Mouse (Mus musculus): Measurements from ENCODE around the gene Rnf224. TPM values are rescaled to one million over a fixed set of nuclear protein-coding genes. Genes with fewer than 3 reads are reported as not detected.

Gene Rnf224
- total and polyA plus RNA-seq, 2 experiments from 2014 or later = 0.33 TPM; not detected in 1

GRCm38 (mm10) chr2:25194006-25194405 is 42.6 kb downstream of the Rnf224 start:
- Histone ChIP-seq H3K4me2 (ENCODE audit: low read depth, low read length, poor library complexity, severe bottlenecking) (no peak overlapping the region), H3K9me3 (ENCODE audit: low read length) (no peaks in the 10 kb centered on the region), H3K27ac (ENCODE audit: low read depth, low read length) (no peak overlapping the region), H3K4me3 (ENCODE audit: low read depth, low read length) (no peak overlapping the region), H3K4me1 (ENCODE audit: insufficient read depth, low read length) (no peaks in the 10 kb centered on the region), H3K9ac (replicated peaks; ENCODE audit: low read length, poor library complexity, severe bottlenecking) (no peak overlapping the region), H3K36me3 (ENCODE audit: insufficient read depth, low read length) (peaks cover 9% of the 10 kb centered on the region), H3K27me3 (ENCODE audit: insufficient read depth, low read length) (peaks cover 4% of the 10 kb centered on the region; the same call in 1 of the 2 replicates)
- TF ChIP-seq CTCF (IDR thresholded peaks at IDR 0.05) = no peak
- ATAC-seq (ENCODE audit: low FRiP score) = no peak
- no peak for DNase-seq (ENCODE audit: low spot score)
- WGBS = 81% methylated on average over 5 of the region's 5 CpGs

- TF ChIP-seq CTCF (IDR thresholded peaks at IDR 0.05) = peak; percentile 96
- Histone ChIP-seq H3K36me3 (ENCODE audit: insufficient read depth, low read length) (peaks cover 2% of the 10 kb centered on the region), H3K4me3 (ENCODE audit: low read depth, low read length) (no peak overlapping the region), H3K9ac (replicated peaks; ENCODE audit: low read length, poor library complexity, severe bottlenecking) (no peak overlapping the region), H3K4me1 (ENCODE audit: insufficient read depth, low read length) (no peaks in the 10 kb centered on the region), H3K27ac (ENCODE audit: low read depth, low read length) (no peak overlapping the region), H3K9me3 (ENCODE audit: low read length) (no peaks in the 10 kb centered on the region), H3K4me2 (ENCODE audit: low read depth, low read length, poor library complexity, severe bottlenecking) (no peak overlapping the region), H3K27me3 (ENCODE audit: insufficient read depth, low read length) (peaks cover 4% of the 10 kb centered on the region; the same call in 1 of the 2 replicates)
- ATAC-seq (ENCODE audit: low FRiP score) = peak; percentile 62
- under 1% methylated on average over 6 of the region's 6 CpGs for WGBS
- DNase-seq (ENCODE audit: low spot score) = peak; percentile 89
Measured at GRCm38 (mm10) chr2:25193330-25193770, 43.2 kb downstream of the Rnf224 start.

GRCm38 (mm10) chr2:25187841-25188240 is 48.7 kb downstream of the Rnf224 start:
- no peak for TF ChIP-seq CTCF (IDR thresholded peaks at IDR 0.05)
- H3K9me3 ChIP-seq (ENCODE audit: low read length) = no peaks in the 10 kb centered on the region
- no peaks in the 10 kb centered on the region for H3K27me3 ChIP-seq (ENCODE audit: insufficient read depth, low read length)
- no peak overlapping the region for H3K27ac ChIP-seq (ENCODE audit: low read depth, low read length)
- H3K4me3 ChIP-seq (ENCODE audit: low read depth, low read length) = no peak overlapping the region
- H3K36me3 ChIP-seq (ENCODE audit: insufficient read depth, low read length) = no peaks in the 10 kb centered on the region
- 81% methylated on average over 6 of the region's 6 CpGs for WGBS
- DNase-seq (ENCODE audit: low spot score) (no peak), ATAC-seq (ENCODE audit: low FRiP score) (no peak)
- H3K4me1 ChIP-seq (ENCODE audit: insufficient read depth, low read length) = 0 out of 2 replicates have a peak, but pooled peaks cover under 1% of the 10 kb centered on the region
- H3K4me2 ChIP-seq (ENCODE audit: low read depth, low read length, poor library complexity, severe bottlenecking) = no peak overlapping the region
- H3K9ac ChIP-seq (replicated peaks; ENCODE audit: low read length, poor library complexity, severe bottlenecking) = no peak overlapping the region

GRCm38 (mm10) chr2:25186575-25186930 is 50.0 kb downstream of the Rnf224 start:
- Histone ChIP-seq H3K27ac (ENCODE audit: low read depth, low read length) (no peak overlapping the region), H3K27me3 (ENCODE audit: insufficient read depth, low read length) (no peaks in the 10 kb centered on the region), H3K4me3 (ENCODE audit: low read depth, low read length) (peak overlapping the region; percentile 38), H3K4me1 (ENCODE audit: insufficient read depth, low read length) (peaks cover 5% of the 10 kb centered on the region; the same call in 1 of the 2 replicates), H3K9ac (replicated peaks; ENCODE audit: low read length, poor library complexity, severe bottlenecking) (no peak overlapping the region), H3K36me3 (ENCODE audit: insufficient read depth, low read length) (no peaks in the 10 kb centered on the region), H3K4me2 (ENCODE audit: low read depth, low read length, poor library complexity, severe bottlenecking) (peak overlapping the region; percentile 59; the same call in 1 of the 2 replicates), H3K9me3 (ENCODE audit: low read length) (no peaks in the 10 kb centered on the region)
- TF ChIP-seq CTCF (IDR thresholded peaks at IDR 0.05) = no peak
- 34% methylated on average over 5 of the region's 5 CpGs for WGBS
- ATAC-seq (ENCODE audit: low FRiP score) (0 out of 2 replicates have a peak, but pooled peaks have one; percentile 14), DNase-seq (ENCODE audit: low spot score) (no peak)

GRCm38 (mm10) chr2:25185625-25186574 is 50.7 kb downstream of the Rnf224 start:
- 2% methylated on average over 60 of the region's 64 CpGs for WGBS
- H3K27ac ChIP-seq (ENCODE audit: low read depth, low read length) = peak overlapping the region; percentile 48
- H3K27me3 ChIP-seq (ENCODE audit: insufficient read depth, low read length) = no peaks in the 10 kb centered on the region
- peak overlapping the region; percentile 59 for H3K4me2 ChIP-seq (ENCODE audit: low read depth, low read length, poor library complexity, severe bottlenecking)
- DNase-seq (ENCODE audit: low spot score) (peak; percentile 73), ATAC-seq (ENCODE audit: low FRiP score) (peak; percentile 75)
- H3K4me1 ChIP-seq (ENCODE audit: insufficient read depth, low read length) = peaks cover 5% of the 10 kb centered on the region; the same call in 1 of the 2 replicates
- H3K9ac ChIP-seq (replicated peaks; ENCODE audit: low read length, poor library complexity, severe bottlenecking) = peak overlapping the region; percentile 54
- no peaks in the 10 kb centered on the region for H3K9me3 ChIP-seq (ENCODE audit: low read length)
- peak; percentile 88 for TF ChIP-seq CTCF (IDR thresholded peaks at IDR 0.05)
- H3K4me3 ChIP-seq (ENCODE audit: low read depth, low read length) = peak overlapping the region; percentile 38
- no peaks in the 10 kb centered on the region for H3K36me3 ChIP-seq (ENCODE audit: insufficient read depth, low read length)

GRCm38 (mm10) chr2:25184496-25184895 is 52.1 kb downstream of the Rnf224 start:
- Histone ChIP-seq H3K36me3 (ENCODE audit: insufficient read depth, low read length) (no peaks in the 10 kb centered on the region), H3K4me2 (ENCODE audit: low read depth, low read length, poor library complexity, severe bottlenecking) (no peak overlapping the region), H3K27me3 (ENCODE audit: insufficient read depth, low read length) (no peaks in the 10 kb centered on the region), H3K9ac (replicated peaks; ENCODE audit: low read length, poor library complexity, severe bottlenecking) (no peak overlapping the region), H3K9me3 (ENCODE audit: low read length) (no peaks in the 10 kb centered on the region), H3K4me3 (ENCODE audit: low read depth, low read length) (no peak overlapping the region), H3K4me1 (ENCODE audit: insufficient read depth, low read length) (peaks cover 5% of the 10 kb centered on the region; the same call in 1 of the 2 replicates), H3K27ac (ENCODE audit: low read depth, low read length) (no peak overlapping the region)
- no peak for TF ChIP-seq CTCF (IDR thresholded peaks at IDR 0.05)
- DNase-seq (ENCODE audit: low spot score) (no peak), ATAC-seq (ENCODE audit: low FRiP score) (no peak)
- WGBS = 92% methylated on average over 7 of the region's 7 CpGs

Other genes starting within 250 kb of the Rnf224 start
Only the 30 nearest of the 31 such genes appear.
- 266 and 278 TPM in 2 replicates for gene Nsmf, start 182.4 kb downstream of the Rnf224 start, total RNA-seq (2014; rRNA removed)
- 182 and 187 TPM in 2 replicates for gene Nsmf, start 182.4 kb downstream of the Rnf224 start, polyA plus RNA-seq (2015; fragmentation: Nextera tagmentation; extraction: Ambion mirVana)
- gene Entpd8, start 156.5 kb downstream of the Rnf224 start, total RNA-seq (2014; rRNA removed) = not detected in 2 replicates
- not detected in 2 replicates for gene Entpd8, start 156.5 kb downstream of the Rnf224 start, polyA plus RNA-seq (2015; fragmentation: Nextera tagmentation; extraction: Ambion mirVana)
- not detected in 2 replicates for gene Noxa1, start 141.6 kb downstream of the Rnf224 start, total RNA-seq (2014; rRNA removed)
- not detected in 2 replicates for gene Noxa1, start 141.6 kb downstream of the Rnf224 start, polyA plus RNA-seq (2015; fragmentation: Nextera tagmentation; extraction: Ambion mirVana)
- gene Nrarp, start 56.0 kb downstream of the Rnf224 start, total RNA-seq (2014; rRNA removed) = 49.2 and 49.9 TPM in 2 replicates
- gene Nrarp, start 56.0 kb downstream of the Rnf224 start, polyA plus RNA-seq (2015; fragmentation: Nextera tagmentation; extraction: Ambion mirVana) = 16.1 and 16.5 TPM in 2 replicates
- 1.7 and 3.5 TPM in 2 replicates for gene Tor4a, start 39.9 kb downstream of the Rnf224 start, total RNA-seq (2014; rRNA removed)
- 0.98 and 1.3 TPM in 2 replicates for gene Tor4a, start 39.9 kb downstream of the Rnf224 start, polyA plus RNA-seq (2015; fragmentation: Nextera tagmentation; extraction: Ambion mirVana)
- gene Nelfb, start 25.3 kb downstream of the Rnf224 start, total RNA-seq (2014; rRNA removed) = 87.0 and 101 TPM in 2 replicates
- 90.4 TPM in 2 replicates for gene Nelfb, start 25.3 kb downstream of the Rnf224 start, polyA plus RNA-seq (2015; fragmentation: Nextera tagmentation; extraction: Ambion mirVana)
- gene Stpg3, start 22.1 kb downstream of the Rnf224 start, total RNA-seq (2014; rRNA removed) = 0.38 TPM in 1 of 2 replicates, not detected in the other
- not detected in 2 replicates for gene Stpg3, start 22.1 kb downstream of the Rnf224 start, polyA plus RNA-seq (2015; fragmentation: Nextera tagmentation; extraction: Ambion mirVana)
- not detected in 2 replicates for gene Fam166a, start 18.0 kb downstream of the Rnf224 start, total RNA-seq (2014; rRNA removed)
- gene Fam166a, start 18.0 kb downstream of the Rnf224 start, polyA plus RNA-seq (2015; fragmentation: Nextera tagmentation; extraction: Ambion mirVana) = 1.5 TPM in 1 of 2 replicates, not detected in the other
- gene Tubb4b, start 12.1 kb downstream of the Rnf224 start, total RNA-seq (2014; rRNA removed) = 547 and 625 TPM in 2 replicates
- gene Tubb4b, start 12.1 kb downstream of the Rnf224 start, polyA plus RNA-seq (2015; fragmentation: Nextera tagmentation; extraction: Ambion mirVana) = 461 and 501 TPM in 2 replicates
- not detected in 2 replicates for gene Slc34a3, start 2.4 kb downstream of the Rnf224 start, total RNA-seq (2014; rRNA removed)
- not detected in 2 replicates for gene Slc34a3, start 2.4 kb downstream of the Rnf224 start, polyA plus RNA-seq (2015; fragmentation: Nextera tagmentation; extraction: Ambion mirVana)
- 130 and 157 TPM in 2 replicates for gene Rnf208, start 5.5 kb upstream of the Rnf224 start, total RNA-seq (2014; rRNA removed)
- 240 and 253 TPM in 2 replicates for gene Rnf208, start 5.5 kb upstream of the Rnf224 start, polyA plus RNA-seq (2015; fragmentation: Nextera tagmentation; extraction: Ambion mirVana)
- 1.2 TPM in 1 of 2 replicates, not detected in the other for gene Cysrt1, start 5.7 kb upstream of the Rnf224 start, total RNA-seq (2014; rRNA removed)
- gene Cysrt1, start 5.7 kb upstream of the Rnf224 start, polyA plus RNA-seq (2015; fragmentation: Nextera tagmentation; extraction: Ambion mirVana) = 0.19 TPM in 1 of 2 replicates, not detected in the other
- 7.3 and 12.3 TPM in 2 replicates for gene AL732309.1, start 10.1 kb upstream of the Rnf224 start, total RNA-seq (2014; rRNA removed)
- gene AL732309.1, start 10.1 kb upstream of the Rnf224 start, polyA plus RNA-seq (2015; fragmentation: Nextera tagmentation; extraction: Ambion mirVana) = 2.4 and 3.0 TPM in 2 replicates
- gene Tmem203, start 18.7 kb upstream of the Rnf224 start, total RNA-seq (2014; rRNA removed) = 34.4 and 47.8 TPM in 2 replicates
- 20.0 and 22.7 TPM in 2 replicates for gene Tmem203, start 18.7 kb upstream of the Rnf224 start, polyA plus RNA-seq (2015; fragmentation: Nextera tagmentation; extraction: Ambion mirVana)
- 23.7 and 45.5 TPM in 2 replicates for gene Tprn, start 25.8 kb upstream of the Rnf224 start, total RNA-seq (2014; rRNA removed)
- gene Tprn, start 25.8 kb upstream of the Rnf224 start, polyA plus RNA-seq (2015; fragmentation: Nextera tagmentation; extraction: Ambion mirVana) = 17.8 and 18.1 TPM in 2 replicates
- 71.7 and 83.9 TPM in 2 replicates for gene Ssna1, start 35.7 kb upstream of the Rnf224 start, total RNA-seq (2014; rRNA removed)
- 158 and 172 TPM in 2 replicates for gene Ssna1, start 35.7 kb upstream of the Rnf224 start, polyA plus RNA-seq (2015; fragmentation: Nextera tagmentation; extraction: Ambion mirVana)
- gene Anapc2, start 35.7 kb upstream of the Rnf224 start, total RNA-seq (2014; rRNA removed) = 35.0 and 39.3 TPM in 2 replicates
- gene Anapc2, start 35.7 kb upstream of the Rnf224 start, polyA plus RNA-seq (2015; fragmentation: Nextera tagmentation; extraction: Ambion mirVana) = 103 and 107 TPM in 2 replicates
- gene Tmem210, start 51.4 kb upstream of the Rnf224 start, total RNA-seq (2014; rRNA removed) = not detected in 2 replicates
- gene Tmem210, start 51.4 kb upstream of the Rnf224 start, polyA plus RNA-seq (2015; fragmentation: Nextera tagmentation; extraction: Ambion mirVana) = not detected in 2 replicates
- gene Lrrc26, start 53.1 kb upstream of the Rnf224 start, total RNA-seq (2014; rRNA removed) = not detected in 2 replicates
- gene Lrrc26, start 53.1 kb upstream of the Rnf224 start, polyA plus RNA-seq (2015; fragmentation: Nextera tagmentation; extraction: Ambion mirVana) = 0.23 and 0.26 TPM in 2 replicates
- gene Grin1, start 82.4 kb upstream of the Rnf224 start, total RNA-seq (2014; rRNA removed) = 120 and 146 TPM in 2 replicates
- gene Grin1, start 82.4 kb upstream of the Rnf224 start, polyA plus RNA-seq (2015; fragmentation: Nextera tagmentation; extraction: Ambion mirVana) = 71.5 and 72.3 TPM in 2 replicates
- 58.9 and 60.0 TPM in 2 replicates for gene Man1b1, start 95.6 kb upstream of the Rnf224 start, total RNA-seq (2014; rRNA removed)
- 42.2 and 53.1 TPM in 2 replicates for gene Man1b1, start 95.6 kb upstream of the Rnf224 start, polyA plus RNA-seq (2015; fragmentation: Nextera tagmentation; extraction: Ambion mirVana)
- gene Dpp7, start 119.6 kb upstream of the Rnf224 start, total RNA-seq (2014; rRNA removed) = 14.9 and 20.3 TPM in 2 replicates
- gene Dpp7, start 119.6 kb upstream of the Rnf224 start, polyA plus RNA-seq (2015; fragmentation: Nextera tagmentation; extraction: Ambion mirVana) = 22.7 and 26.2 TPM in 2 replicates
- gene Uap1l1, start 128.9 kb upstream of the Rnf224 start, total RNA-seq (2014; rRNA removed) = 7.9 and 9.9 TPM in 2 replicates
- gene Uap1l1, start 128.9 kb upstream of the Rnf224 start, polyA plus RNA-seq (2015; fragmentation: Nextera tagmentation; extraction: Ambion mirVana) = 11.7 and 14.1 TPM in 2 replicates
- gene Sapcd2, start 135.5 kb upstream of the Rnf224 start, total RNA-seq (2014; rRNA removed) = 18.9 and 21.6 TPM in 2 replicates
- gene Sapcd2, start 135.5 kb upstream of the Rnf224 start, polyA plus RNA-seq (2015; fragmentation: Nextera tagmentation; extraction: Ambion mirVana) = 12.7 and 13.4 TPM in 2 replicates
- 4.2 and 4.4 TPM in 2 replicates for gene Entpd2, start 159.1 kb upstream of the Rnf224 start, total RNA-seq (2014; rRNA removed)
- gene Entpd2, start 159.1 kb upstream of the Rnf224 start, polyA plus RNA-seq (2015; fragmentation: Nextera tagmentation; extraction: Ambion mirVana) = 10.4 and 10.6 TPM in 2 replicates
- 199 and 234 TPM in 2 replicates for gene Npdc1, start 162.6 kb upstream of the Rnf224 start, total RNA-seq (2014; rRNA removed)
- 470 and 481 TPM in 2 replicates for gene Npdc1, start 162.6 kb upstream of the Rnf224 start, polyA plus RNA-seq (2015; fragmentation: Nextera tagmentation; extraction: Ambion mirVana)
- gene Fut7, start 186.5 kb upstream of the Rnf224 start, total RNA-seq (2014; rRNA removed) = 0.42 and 1.6 TPM in 2 replicates
- 0.22 and 0.23 TPM in 2 replicates for gene Fut7, start 186.5 kb upstream of the Rnf224 start, polyA plus RNA-seq (2015; fragmentation: Nextera tagmentation; extraction: Ambion mirVana)
- 79.8 and 84.3 TPM in 2 replicates for gene Abca2, start 191.9 kb upstream of the Rnf224 start, total RNA-seq (2014; rRNA removed)
- gene Abca2, start 191.9 kb upstream of the Rnf224 start, polyA plus RNA-seq (2015; fragmentation: Nextera tagmentation; extraction: Ambion mirVana) = 13.5 and 14.5 TPM in 2 replicates
- gene Clic3, start 220.1 kb upstream of the Rnf224 start, total RNA-seq (2014; rRNA removed) = 0.61 and 0.66 TPM in 2 replicates
- gene Clic3, start 220.1 kb upstream of the Rnf224 start, polyA plus RNA-seq (2015; fragmentation: Nextera tagmentation; extraction: Ambion mirVana) = 2.0 and 2.4 TPM in 2 replicates
- 163 and 195 TPM in 2 replicates for gene Paxx, start 224.3 kb upstream of the Rnf224 start, total RNA-seq (2014; rRNA removed)
- gene Paxx, start 224.3 kb upstream of the Rnf224 start, polyA plus RNA-seq (2015; fragmentation: Nextera tagmentation; extraction: Ambion mirVana) = 151 and 165 TPM in 2 replicates